Mouse (Mus musculus) embryonic facial prominence, embryonic 13.5 days (tissue): ENCODE data around the gene Oxa1l. TPM values are rescaled to one million over a fixed set of nuclear protein-coding genes. Genes with fewer than 3 reads are reported as not detected.

Experiments
- ATAC-seq: fragments of 200-750 bp; cut with Nextera tagmentation; 2 replicates; pipeline ENCODE4 v1.8.0; 2017; ENCODE audit warnings: low read depth; ENCODE audit not compliant: insufficient number of reproducible peaks, insufficient read depth, low FRiP score, low TSS enrichment
- H3K27ac ChIP-seq: fragments of 300-500 bp; sonication (generic); 2 replicates; pipeline ENCODE4 v1.5.1; 2015; ENCODE audit warnings: moderate library complexity, mild to moderate bottlenecking, inconsistent platforms
- H3K27me3 ChIP-seq: fragments of 300-500 bp; sonication (generic); 2 replicates; pipeline ENCODE4 v1.6.1; 2015; ENCODE audit warnings: mild to moderate bottlenecking, inconsistent platforms
- H3K36me3 ChIP-seq: fragments of 300-500 bp; sonication (generic); 2 replicates; pipeline ENCODE4 v1.6.1; 2015; ENCODE audit warnings: mild to moderate bottlenecking, inconsistent platforms
- H3K4me1 ChIP-seq: fragments of 300-500 bp; sonication (generic); 2 replicates; pipeline ENCODE4 v1.6.1; 2015; ENCODE audit warnings: inconsistent platforms
- H3K4me2 ChIP-seq: fragments of 300-500 bp; sonication (generic); 2 replicates; pipeline ENCODE4 v1.6.1; 2015; ENCODE audit warnings: moderate library complexity, mild to moderate bottlenecking, inconsistent platforms
- H3K4me3 ChIP-seq: fragments of 300-500 bp; sonication (generic); 2 replicates; pipeline ENCODE4 v1.5.1; 2015; ENCODE audit warnings: mild to moderate bottlenecking, inconsistent platforms
- H3K9ac ChIP-seq: fragments of 300-500 bp; sonication (generic); 2 replicates; pipeline ENCODE4 v1.6.1; 2015; ENCODE audit warnings: mild to moderate bottlenecking, inconsistent platforms
- H3K9me3 ChIP-seq: fragments of 300-500 bp; sonication (generic); 2 replicates; pipeline ENCODE4 v1.6.1; 2016; ENCODE audit warnings: inconsistent platforms
- WGBS: fragments of 180-500 bp; shearing (Covaris S2); methylation state at CpG from one replicate; pipeline ENCODE4 v1.1.7; 2015; ENCODE audit warnings: mixed read lengths; 5-methylcytosine and 5-hydroxymethylcytosine counted together
- polyA plus RNA-seq: library from polyadenylated mRNA; unstranded; fragments of >200 nt; fragmentation: Nextera tagmentation; extraction: Ambion mirVana; gene quantifications from 2 replicates; pipeline ENCODE4 v1.2.1, GENCODE M21; 2015

Gene Oxa1l
- polyA plus RNA-seq, 1 experiment from 2014 or later = 49.4 TPM

GRCm38 (mm10) chr14:54394309-54394708 lies 33.7 kb downstream of the Oxa1l start:
- Histone ChIP-seq H3K36me3 (no peaks in the 10 kb centered on the region), H3K4me1 (no peaks in the 10 kb centered on the region), H3K27me3 (no peaks in the 10 kb centered on the region), H3K9me3 (no peaks in the 10 kb centered on the region), H3K9ac (no peak overlapping the region), H3K4me3 (no peak overlapping the region), H3K4me2 (no peak overlapping the region), H3K27ac (no peak overlapping the region)
- no peak for ATAC-seq

GRCm38 (mm10) chr14:54396685-54397084 lies 36.1 kb downstream of the Oxa1l start:
- 81% methylated on average over 7 of the region's 7 CpGs for WGBS
- H3K9ac ChIP-seq = no peak overlapping the region
- no peak overlapping the region for H3K4me3 ChIP-seq
- no peaks in the 10 kb centered on the region for H3K36me3 ChIP-seq
- no peaks in the 10 kb centered on the region for H3K27me3 ChIP-seq
- no peak overlapping the region for H3K4me2 ChIP-seq
- no peak overlapping the region for H3K27ac ChIP-seq
- ATAC-seq = no peak
- no peaks in the 10 kb centered on the region for H3K4me1 ChIP-seq
- no peaks in the 10 kb centered on the region for H3K9me3 ChIP-seq

- Histone ChIP-seq H3K9me3 (no peaks in the 10 kb centered on the region), H3K36me3 (no peaks in the 10 kb centered on the region), H3K4me1 (no peaks in the 10 kb centered on the region), H3K9ac (no peak overlapping the region), H3K27ac (no peak overlapping the region), H3K27me3 (no peaks in the 10 kb centered on the region), H3K4me3 (no peak overlapping the region), H3K4me2 (no peak overlapping the region)
- ATAC-seq = no peak
- WGBS = 67% methylated on average over 7 of the region's 7 CpGs
These were observed 37.4 kb downstream of the Oxa1l start for GRCm38 (mm10) chr14:54397872-54398527.

GRCm38 (mm10) chr14:54398528-54398916 lies 37.9 kb downstream of the Oxa1l start:
- Histone ChIP-seq H3K4me2 (no peak overlapping the region), H3K27ac (no peak overlapping the region), H3K36me3 (no peaks in the 10 kb centered on the region), H3K4me1 (no peaks in the 10 kb centered on the region), H3K9me3 (no peaks in the 10 kb centered on the region), H3K27me3 (no peaks in the 10 kb centered on the region), H3K4me3 (no peak overlapping the region), H3K9ac (no peak overlapping the region)
- ATAC-seq = no peak
- 46% methylated on average over 7 of the region's 7 CpGs for WGBS

GRCm38 (mm10) chr14:54398921-54399382 lies 38.3 kb downstream of the Oxa1l start:
- Histone ChIP-seq H3K4me3 (no peak overlapping the region), H3K4me2 (no peak overlapping the region), H3K4me1 (no peaks in the 10 kb centered on the region), H3K9me3 (no peaks in the 10 kb centered on the region), H3K27ac (no peak overlapping the region), H3K27me3 (no peaks in the 10 kb centered on the region), H3K36me3 (no peaks in the 10 kb centered on the region), H3K9ac (no peak overlapping the region)
- 24% methylated on average over 8 of the region's 8 CpGs for WGBS
- no peak for ATAC-seq

- no peak overlapping the region for H3K9ac ChIP-seq
- H3K27ac ChIP-seq = no peak overlapping the region
- no peaks in the 10 kb centered on the region for H3K27me3 ChIP-seq
- 67% methylated on average over 3 of the region's 3 CpGs for WGBS
- H3K4me2 ChIP-seq = no peak overlapping the region
- no peak for ATAC-seq
- H3K9me3 ChIP-seq = no peaks in the 10 kb centered on the region
- no peaks in the 10 kb centered on the region for H3K36me3 ChIP-seq
- H3K4me3 ChIP-seq = no peak overlapping the region
- H3K4me1 ChIP-seq = no peaks in the 10 kb centered on the region
These were observed 41.1 kb downstream of the Oxa1l start for GRCm38 (mm10) chr14:54401723-54402122.

GRCm38 (mm10) chr14:54408336-54409056 lies 47.9 kb downstream of the Oxa1l start:
- Histone ChIP-seq H3K4me3 (no peak overlapping the region), H3K9ac (no peak overlapping the region), H3K4me1 (peaks cover 7% of the 10 kb centered on the region), H3K36me3 (no peaks in the 10 kb centered on the region), H3K27me3 (no peaks in the 10 kb centered on the region), H3K4me2 (no peak overlapping the region), H3K9me3 (no peaks in the 10 kb centered on the region), H3K27ac (no peak overlapping the region)
- WGBS = 80% methylated on average over 25 of the region's 25 CpGs
- ATAC-seq = no peak

GRCm38 (mm10) chr14:54409057-54409645 lies 48.5 kb downstream of the Oxa1l start:
- H3K27ac ChIP-seq = no peak overlapping the region
- H3K36me3 ChIP-seq = no peaks in the 10 kb centered on the region
- no peak overlapping the region for H3K9ac ChIP-seq
- 75% methylated on average over 7 of the region's 7 CpGs for WGBS
- no peak for ATAC-seq
- no peak overlapping the region for H3K4me2 ChIP-seq
- no peak overlapping the region for H3K4me3 ChIP-seq
- H3K27me3 ChIP-seq = peaks cover 4% of the 10 kb centered on the region
- H3K4me1 ChIP-seq = peaks cover 14% of the 10 kb centered on the region
- no peaks in the 10 kb centered on the region for H3K9me3 ChIP-seq

- 39% methylated on average over 17 of the region's 17 CpGs for WGBS
- 0 out of 2 replicates have a peak overlapping the region, but pooled peaks have one; percentile 24 for H3K27ac ChIP-seq
- H3K4me3 ChIP-seq = no peak overlapping the region
These were observed 49.6 kb downstream of the Oxa1l start for GRCm38 (mm10) chr14:54409980-54410810.

GRCm38 (mm10) chr14:54412000-54412576 lies 51.5 kb downstream of the Oxa1l start:
- WGBS = 42% methylated on average over 9 of the region's 9 CpGs
- Histone ChIP-seq H3K4me2 (no peak overlapping the region), H3K4me1 (peaks cover 25% of the 10 kb centered on the region), H3K36me3 (no peaks in the 10 kb centered on the region), H3K27me3 (peaks cover 20% of the 10 kb centered on the region), H3K9me3 (no peaks in the 10 kb centered on the region), H3K9ac (no peak overlapping the region), H3K4me3 (no peak overlapping the region), H3K27ac (no peak overlapping the region)
- ATAC-seq = no peak

More at GRCm38 (mm10) chr14:54409980-54410810, 49.6 kb downstream of the Oxa1l start:
- Histone ChIP-seq H3K36me3 (no peaks in the 10 kb centered on the region), H3K9ac (no peak overlapping the region), H3K9me3 (no peaks in the 10 kb centered on the region), H3K4me1 (peaks cover 21% of the 10 kb centered on the region), H3K27me3 (peaks cover 5% of the 10 kb centered on the region), H3K4me2 (no peak overlapping the region)
- ATAC-seq = no peak

GRCm38 (mm10) chr14:54412629-54413170 lies 52.1 kb downstream of the Oxa1l start:
- ATAC-seq = no peak
- no peak overlapping the region for H3K4me3 ChIP-seq
- 0 out of 2 replicates have a peak overlapping the region, but pooled peaks have one; percentile 57 for H3K4me2 ChIP-seq
- H3K9ac ChIP-seq = no peak overlapping the region
- WGBS = 44% methylated on average over 2 of the region's 2 CpGs
- no peaks in the 10 kb centered on the region for H3K36me3 ChIP-seq
- peaks cover 31% of the 10 kb centered on the region for H3K4me1 ChIP-seq
- H3K27me3 ChIP-seq = peaks cover 26% of the 10 kb centered on the region
- H3K27ac ChIP-seq = 0 out of 2 replicates have a peak overlapping the region, but pooled peaks have one; percentile 39
- H3K9me3 ChIP-seq = no peaks in the 10 kb centered on the region
